Mouse (Mus musculus) hindbrain, embryonic 14.5 days (tissue): ENCODE results near the gene Olfr1424. TPM values are rescaled to one million over a fixed set of nuclear protein-coding genes. Genes with fewer than 3 reads are reported as not detected.
"Not testable (repeated sequence)": the region's sequence is repeated elsewhere in the genome, so short reads cannot be mapped to it uniquely, and the experiment has no call there.

Source experiments
- ATAC-seq: fragments of 200-750 bp; cut with Nextera tagmentation; 2 replicates; pipeline ENCODE4 v1.8.0; 2017; ENCODE audit warnings: moderate number of reproducible peaks, mild to moderate bottlenecking, moderate TSS enrichment, moderate library complexity; ENCODE audit not compliant: low FRiP score
- DNase-seq: peaks from one replicate; pipeline ENCODE4 v3.0.0-alpha.2; 2015; ENCODE audit warnings: low spot score
- H3K27ac ChIP-seq: fragments of 300-500 bp; sonication (generic); 2 replicates; pipeline ENCODE4 v1.5.1; 2014; ENCODE audit warnings: mild to moderate bottlenecking, moderate library complexity
- H3K27me3 ChIP-seq: fragments of 300-500 bp; sonication (generic); 2 replicates; pipeline ENCODE4 v1.6.1; 2014; ENCODE audit warnings: mild to moderate bottlenecking, low read length, mixed read lengths; ENCODE audit not compliant: control insufficient read depth, insufficient read depth
- H3K36me3 ChIP-seq: fragments of 300-500 bp; sonication (generic); replicated peaks from 2 replicates; pipeline ENCODE4 v1.6.1; 2014; ENCODE audit not compliant: control insufficient read depth, insufficient read depth
- H3K4me1 ChIP-seq: fragments of 300-500 bp; sonication (generic); replicated peaks from 2 replicates; pipeline ENCODE4 v1.6.1; 2014; ENCODE audit warnings: antibody characterized with exemption, low read length, mixed read lengths; ENCODE audit not compliant: control insufficient read depth, insufficient read depth
- H3K4me2 ChIP-seq: fragments of 300-500 bp; sonication (generic); replicated peaks from 2 replicates; pipeline ENCODE4 v1.6.1; 2014; ENCODE audit warnings: mild to moderate bottlenecking, moderate library complexity
- H3K4me3 ChIP-seq: fragments of 300-500 bp; sonication (generic); replicated peaks from 2 replicates; pipeline ENCODE4 v1.5.1; 2014; ENCODE audit warnings: mild to moderate bottlenecking, low read length
- H3K9ac ChIP-seq: fragments of 300-500 bp; sonication (generic); 2 replicates; pipeline ENCODE4 v1.6.1; 2014
- H3K9me3 ChIP-seq: fragments of 300-500 bp; sonication (generic); 2 replicates; pipeline ENCODE4 v1.6.1; 2016; ENCODE audit warnings: low read length; ENCODE audit not compliant: control insufficient read depth
- WGBS: fragments of 180-500 bp; shearing (Covaris S2); extraction: QIAGEN DNeasy Blood & Tissue Kit; methylation state at CpG from one replicate; pipeline ENCODE4 v1.1.7; 2014; 5-methylcytosine and 5-hydroxymethylcytosine counted together
- polyA plus RNA-seq: library from polyadenylated mRNA; unstranded; fragments of >200 nt; fragmentation: Nextera tagmentation; extraction: Ambion mirVana; gene quantifications from 2 replicates; pipeline ENCODE4 v1.2.1, GENCODE M21; 2014

Gene Olfr1424
- not detected in 2 replicates for polyA plus RNA-seq

DNA sequence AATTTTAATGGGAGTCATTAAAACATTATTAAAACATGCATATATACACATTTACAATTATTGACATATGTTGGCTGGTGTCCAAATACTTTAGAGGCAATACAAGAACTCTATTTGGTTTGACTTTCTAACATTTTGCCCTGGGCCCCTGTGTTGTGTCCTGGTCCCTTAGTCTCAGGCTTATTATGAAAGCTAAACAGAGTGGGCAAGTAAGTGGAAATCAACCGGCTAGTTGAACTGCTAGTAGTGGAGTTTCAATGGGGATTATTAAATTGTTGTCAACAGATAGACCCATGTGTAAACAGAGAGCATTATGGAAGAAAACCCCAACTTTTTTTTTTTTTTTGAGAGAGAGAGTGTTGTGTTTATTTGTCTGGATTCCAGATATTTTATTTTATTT is at the start of gene Olfr1424:
TSS of gene Olfr1424 (minus strand) at position 101 of the 400 bp plus-strand sequence.
- not testable (repeated sequence) for H3K4me1 ChIP-seq, H3K4me2 ChIP-seq, H3K27ac ChIP-seq, ATAC-seq, H3K9ac ChIP-seq, H3K27me3 ChIP-seq, H3K9me3 ChIP-seq, DNase-seq, H3K4me3 ChIP-seq, H3K36me3 ChIP-seq
- 96% methylated on average over 1 of the region's 1 CpGs for WGBS

DNA sequence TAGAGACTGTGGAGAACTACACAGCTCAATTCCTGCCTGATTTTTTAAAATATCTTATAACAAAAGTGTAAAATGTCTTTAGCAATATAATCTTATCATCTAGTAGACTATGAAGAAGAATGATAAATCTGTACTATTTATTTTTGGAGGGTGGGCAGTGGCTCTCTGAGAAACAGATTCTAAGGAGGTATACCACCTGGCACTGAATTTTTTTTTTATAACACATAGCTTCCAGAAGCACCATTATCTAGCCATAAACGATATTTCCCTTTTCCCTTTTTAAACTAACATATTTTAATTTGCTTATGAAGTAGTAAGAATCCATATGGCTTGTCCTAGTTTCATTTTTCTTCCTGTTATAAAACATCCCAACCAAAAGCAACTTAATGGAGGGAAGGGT is 42.1 kb upstream of the Olfr1424 start:
- H3K36me3 ChIP-seq, result no peaks in the 10 kb centered on the region
- H3K4me3 ChIP-seq, result no peak overlapping the region
- H3K27ac ChIP-seq, result no peak overlapping the region
- no peaks in the 10 kb centered on the region for H3K9me3 ChIP-seq
- H3K4me1 ChIP-seq, result no peaks in the 10 kb centered on the region
- no peak overlapping the region for H3K9ac ChIP-seq
- H3K27me3 ChIP-seq, result no peaks in the 10 kb centered on the region
- no peak overlapping the region for H3K4me2 ChIP-seq
- WGBS, result 61% methylated on average over 1 of the region's 1 CpGs
- DNase-seq, result no peak
- no peak for ATAC-seq

DNA sequence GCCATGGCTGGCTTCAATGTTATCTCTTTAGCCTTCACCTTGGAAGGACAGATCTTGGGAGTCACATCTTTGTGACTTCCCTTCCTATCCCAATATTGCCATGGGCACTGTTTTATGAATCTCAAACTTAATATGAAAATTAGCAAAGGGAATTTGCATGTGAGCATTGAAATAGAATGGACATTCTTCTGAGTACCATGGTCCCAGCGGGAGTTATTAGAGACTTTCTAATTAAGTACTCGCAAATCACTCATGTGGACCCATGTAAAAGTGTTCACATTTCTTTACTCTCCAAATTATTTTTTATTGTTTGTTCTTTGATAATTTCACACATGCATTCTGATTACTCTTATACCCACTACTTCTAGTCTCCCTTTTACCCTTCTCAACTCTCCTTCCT is 40.8 kb upstream of the Olfr1424 start, which contains the start of gene Olfr1427:
TSS of gene Olfr1427 (minus strand) at position 101 of the 400 bp plus-strand sequence.
- no peaks in the 10 kb centered on the region for H3K4me1 ChIP-seq
- H3K27ac ChIP-seq, result no peak within 1 kb of the TSS
- H3K9me3 ChIP-seq, result no peaks in the 10 kb centered on the region
- H3K9ac ChIP-seq, result no peak within 1 kb of the TSS
- 91% methylated on average over 2 of the region's 2 CpGs for WGBS
- H3K36me3 ChIP-seq, result no peaks in the 10 kb centered on the region
- H3K4me2 ChIP-seq, result no peak within 1 kb of the TSS
- no peak for ATAC-seq
- no peak within 1 kb of the TSS for H3K4me3 ChIP-seq
- no peaks in the 10 kb centered on the region for H3K27me3 ChIP-seq
- no peak for DNase-seq

DNA sequence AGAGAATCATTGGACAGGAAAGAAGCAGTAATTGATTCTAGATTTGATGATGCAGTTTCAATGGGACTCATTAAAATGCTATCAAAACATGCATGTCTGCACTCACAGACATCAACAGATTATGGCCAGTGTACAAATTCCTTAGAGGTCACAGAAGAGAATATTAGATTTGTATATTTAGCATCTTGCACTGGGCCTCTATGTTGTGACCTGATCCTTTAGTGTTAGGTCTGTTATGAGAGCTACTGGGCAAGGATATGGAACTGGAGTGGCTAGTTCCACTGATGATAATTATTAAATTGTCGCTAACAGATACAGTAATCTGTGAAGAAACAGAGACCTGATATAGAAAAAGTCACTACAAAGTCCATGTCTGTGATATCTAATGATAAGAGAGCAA is 29.4 kb upstream of the Olfr1424 start, which contains the start of gene Olfr1426:
TSS of gene Olfr1426 (minus strand) at position 101 of the 400 bp plus-strand sequence.
- no peak within 1 kb of the TSS for H3K27ac ChIP-seq
- H3K4me2 ChIP-seq, result no peak within 1 kb of the TSS
- no peaks in the 10 kb centered on the region for H3K27me3 ChIP-seq
- no peaks in the 10 kb centered on the region for H3K9me3 ChIP-seq
- no peaks in the 10 kb centered on the region for H3K4me1 ChIP-seq
- H3K36me3 ChIP-seq, result no peaks in the 10 kb centered on the region
- no peak within 1 kb of the TSS for H3K9ac ChIP-seq
- no peak for ATAC-seq
- no peak for DNase-seq
- H3K4me3 ChIP-seq, result no peak within 1 kb of the TSS
- WGBS, result 87% methylated on average over 1 of the region's 1 CpGs

DNA sequence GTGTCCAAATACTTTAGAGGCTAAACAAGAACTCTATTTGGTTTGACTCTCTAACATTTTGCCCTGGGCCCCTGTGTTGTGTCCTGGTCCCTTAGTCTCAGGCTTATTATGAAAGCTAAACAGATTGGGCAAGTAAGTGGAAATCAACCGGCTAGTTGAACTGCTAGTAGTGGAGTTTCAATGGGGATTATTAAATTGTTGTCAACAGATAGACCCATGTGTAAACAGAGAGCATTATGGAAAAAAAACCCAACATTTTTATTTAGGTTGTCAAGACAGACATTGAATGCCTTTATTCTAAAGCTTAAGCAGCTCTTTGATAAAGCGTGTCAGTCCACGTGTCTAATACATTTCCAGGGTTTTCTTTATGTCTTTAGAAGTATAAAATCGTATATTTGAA is 15.1 kb upstream of the Olfr1424 start, which contains the start of gene Olfr1425:
TSS of gene Olfr1425 (minus strand) at position 101 of the 400 bp plus-strand sequence.
- H3K4me2 ChIP-seq, H3K4me1 ChIP-seq, H3K27me3 ChIP-seq, H3K36me3 ChIP-seq, H3K27ac ChIP-seq, H3K9ac ChIP-seq, ATAC-seq, H3K4me3 ChIP-seq, DNase-seq, H3K9me3 ChIP-seq: not testable (repeated sequence)
- WGBS, result 86% methylated on average over 4 of the region's 4 CpGs

DNA sequence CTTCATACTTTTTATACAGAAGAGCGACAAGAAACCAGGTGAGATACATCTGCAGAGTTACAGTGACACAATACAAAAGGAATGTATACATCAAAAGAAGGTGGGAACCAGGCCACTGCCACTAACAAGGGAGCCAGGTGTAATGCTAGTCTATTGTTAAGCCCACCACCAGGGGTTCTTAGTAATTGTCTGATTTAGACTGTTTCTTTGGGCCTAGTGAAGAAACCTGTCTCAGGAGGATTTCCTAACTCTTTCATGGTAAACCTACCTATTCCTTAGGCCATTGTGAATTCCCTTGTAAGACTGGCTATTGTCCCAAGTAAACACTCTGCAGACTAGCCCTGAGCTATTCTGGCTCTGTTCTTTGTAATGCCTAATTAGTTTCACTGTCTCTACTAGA is 7.1 kb upstream of the Olfr1424 start:
- DNase-seq, H3K9me3 ChIP-seq, H3K9ac ChIP-seq, H3K36me3 ChIP-seq, H3K4me1 ChIP-seq, ATAC-seq, H3K27me3 ChIP-seq, H3K4me3 ChIP-seq, H3K27ac ChIP-seq, H3K4me2 ChIP-seq: not testable (repeated sequence)
- 85% methylated on average over 1 of the region's 1 CpGs for WGBS

DNA sequence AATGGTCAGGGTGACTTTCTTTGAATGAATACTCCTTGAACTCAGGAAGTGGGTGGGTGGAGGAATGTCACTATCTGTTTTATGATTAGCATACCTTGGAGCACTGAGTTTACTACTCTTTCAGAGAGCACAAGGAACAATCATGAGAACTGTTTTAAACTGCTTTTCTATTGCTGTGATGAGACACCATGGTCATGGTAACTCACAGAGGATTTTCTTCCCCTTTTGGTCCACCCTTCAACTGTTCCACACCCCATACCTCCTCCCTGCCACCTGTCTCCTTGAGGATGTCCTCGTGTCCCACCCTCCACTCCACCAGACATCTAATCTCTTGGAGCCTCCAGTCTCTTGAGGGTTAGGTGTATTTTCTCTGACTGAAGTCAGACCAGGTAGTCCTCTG is 5.3 kb upstream of the Olfr1424 start:
- not testable (repeated sequence) for H3K4me3 ChIP-seq
- 72% methylated on average over 1 of the region's 1 CpGs for WGBS

DNA sequence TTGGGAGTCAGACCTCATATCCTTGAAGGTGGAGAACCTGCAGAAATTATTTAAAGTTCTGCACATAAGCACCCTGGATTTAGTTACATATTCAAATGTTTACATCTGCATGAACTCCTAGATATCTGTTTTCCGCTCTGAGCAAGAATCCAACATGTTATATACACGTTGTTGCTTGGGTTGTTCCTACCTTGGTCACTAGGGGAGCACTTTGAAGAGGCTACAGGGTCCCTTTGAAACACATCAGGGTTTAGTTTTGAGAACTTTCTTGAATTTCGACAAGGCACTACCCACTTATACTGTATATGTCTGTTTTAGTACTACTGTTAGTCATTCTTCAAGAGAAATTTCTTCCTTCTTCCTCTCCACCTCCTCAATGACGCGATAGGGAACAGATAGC is 19.3 kb downstream of the Olfr1424 start:
- Histone ChIP-seq H3K9ac (no peak overlapping the region), H3K4me3 (no peak overlapping the region), H3K27me3 (no peaks in the 10 kb centered on the region), H3K36me3 (no peaks in the 10 kb centered on the region), H3K4me1 (no peaks in the 10 kb centered on the region), H3K4me2 (no peak overlapping the region), H3K27ac (no peak overlapping the region), H3K9me3 (no peaks in the 10 kb centered on the region)
- ATAC-seq (no peak), DNase-seq (no peak)
- 95% methylated on average over 5 of the region's 5 CpGs for WGBS

More for the DNA sequence above, 5.3 kb upstream of the Olfr1424 start:
- not testable (repeated sequence) for H3K9ac ChIP-seq, H3K9me3 ChIP-seq, H3K4me2 ChIP-seq, H3K27me3 ChIP-seq, H3K4me1 ChIP-seq, DNase-seq, H3K27ac ChIP-seq, ATAC-seq, H3K36me3 ChIP-seq

DNA sequence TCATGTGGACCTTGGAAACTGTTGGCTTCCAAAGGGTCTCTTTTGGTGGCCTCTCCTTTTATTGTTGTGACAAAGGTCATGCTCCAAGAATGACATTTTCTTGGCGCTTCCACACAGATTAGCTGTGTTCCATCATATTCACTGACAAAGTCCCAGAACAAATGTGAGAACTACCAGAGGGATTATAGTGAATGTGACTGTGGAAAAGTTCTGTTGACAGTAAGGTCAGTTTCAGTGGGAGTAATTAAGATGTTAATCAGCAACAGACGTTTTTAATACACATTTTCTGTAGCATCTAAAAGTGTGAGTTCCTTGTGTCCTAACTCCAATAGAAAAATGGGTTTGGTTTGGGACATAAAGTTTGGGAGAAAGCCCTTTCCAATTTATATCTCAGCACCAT is 21.3 kb downstream of the Olfr1424 start, which contains the start of gene Olfr1423:
TSS of gene Olfr1423 (minus strand) at position 101 of the 400 bp plus-strand sequence.
- Histone ChIP-seq H3K27ac (no peak within 1 kb of the TSS), H3K36me3 (no peaks in the 10 kb centered on the region), H3K9ac (no peak within 1 kb of the TSS), H3K27me3 (no peaks in the 10 kb centered on the region), H3K4me3 (no peak within 1 kb of the TSS), H3K9me3 (no peaks in the 10 kb centered on the region), H3K4me1 (no peaks in the 10 kb centered on the region), H3K4me2 (no peak within 1 kb of the TSS)
- no peak for ATAC-seq
- WGBS, result 73% methylated on average over 2 of the region's 2 CpGs
- no peak for DNase-seq

DNA sequence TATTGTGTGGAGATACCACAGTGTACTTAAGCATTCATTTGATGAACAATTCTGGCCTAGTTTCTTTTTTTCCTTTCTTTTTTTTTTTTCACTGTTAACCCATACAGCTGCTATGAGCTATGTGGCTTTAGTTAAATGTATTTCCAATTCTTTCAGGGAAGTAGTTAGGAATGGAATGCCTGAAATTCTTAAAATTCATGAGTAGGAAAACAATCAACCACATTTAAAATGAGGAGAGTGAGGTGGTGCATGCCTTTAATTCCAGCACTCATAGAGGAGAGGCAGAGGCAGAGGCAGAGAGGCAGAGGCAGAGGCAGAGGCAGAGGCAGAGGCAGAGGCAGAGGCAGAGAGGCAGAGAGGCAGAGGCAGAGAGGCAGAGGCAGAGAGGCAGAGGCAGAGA is 24.8 kb downstream of the Olfr1424 start:
- DNase-seq (no peak), ATAC-seq (no peak)
- H3K27ac ChIP-seq, result no peak overlapping the region
- H3K9ac ChIP-seq, result no peak overlapping the region
- H3K27me3 ChIP-seq, result no peaks in the 10 kb centered on the region
- H3K36me3 ChIP-seq, result no peaks in the 10 kb centered on the region
- H3K4me1 ChIP-seq, result no peaks in the 10 kb centered on the region
- H3K4me3 ChIP-seq, result no peak overlapping the region
- H3K9me3 ChIP-seq, result no peaks in the 10 kb centered on the region
- no peak overlapping the region for H3K4me2 ChIP-seq
